Mouse (Mus musculus) layer of hippocampus, adult 9-11 months (tissue): ENCODE measurements at regions not wholly inside any gene's neighbourhood (a gene's known extent, or its start where the extent isn't known, plus 50 kb on each side); places are given as distances from the start of the nearest gene placed in this dataset.
A peak's percentile ranks its signal among the peaks of the same experiment; 100 is the strongest.

Source experiments
- DNase-seq: peaks from one replicate; pipeline ENCODE4 v3.0.0; 2022

- peak; percentile 66 for DNase-seq
Measured at GRCm38 (mm10) chr4:30216086-30216485, 1403.2 kb downstream of the Epha7 start.

- DNase-seq: no peak
Measured at GRCm38 (mm10) chr4:30227139-30227538, 1414.2 kb downstream of the Epha7 start.

GRCm38 (mm10) chr4:30262101-30262500 lies 1449.2 kb downstream of the Epha7 start:
- peak; percentile 14 for DNase-seq

GRCm38 (mm10) chr4:30268026-30268425 lies 1455.1 kb downstream of the Epha7 start:
- no peak for DNase-seq

GRCm38 (mm10) chr4:30270000-30270399 lies 1457.1 kb downstream of the Epha7 start:
- DNase-seq: no peak

- DNase-seq: no peak
Measured at GRCm38 (mm10) chr4:30312438-30312837, 1499.5 kb downstream of the Epha7 start.

GRCm38 (mm10) chr4:30312956-30313355 lies 1500.0 kb downstream of the Epha7 start:
- no peak for DNase-seq

GRCm38 (mm10) chr4:30315348-30315747 lies 1502.4 kb downstream of the Epha7 start:
- no peak for DNase-seq

- DNase-seq: no peak
Measured at GRCm38 (mm10) chr4:30316995-30317394, 1504.1 kb downstream of the Epha7 start.

- no peak for DNase-seq
Measured at GRCm38 (mm10) chr4:30320038-30320437, 1507.1 kb downstream of the Epha7 start.

GRCm38 (mm10) chr4:30347552-30347951 lies 1534.6 kb downstream of the Epha7 start:
- no peak for DNase-seq
